Mouse (Mus musculus) heart, embryonic 13.5 days (tissue): ENCODE measurements around the gene Glul. TPM values are rescaled to one million over a fixed set of nuclear protein-coding genes. Genes with fewer than 3 reads are reported as not detected.
A peak's percentile ranks its signal among the peaks of the same experiment; 100 is the strongest.
"Not testable (repeated sequence)": the region's sequence is repeated elsewhere in the genome, so short reads cannot be mapped to it uniquely, and the experiment has no call there.

Source experiments
- ATAC-seq: fragments of 200-750 bp; cut with Nextera tagmentation; 2 replicates; pipeline ENCODE4 v1.8.0; 2017; ENCODE audit warnings: moderate TSS enrichment; ENCODE audit not compliant: insufficient number of reproducible peaks, low FRiP score, low TSS enrichment; ENCODE audit errors: extremely low read depth
- H3K27ac ChIP-seq: fragments of 300-500 bp; sonication (generic); replicated peaks from 2 replicates; pipeline ENCODE4 v1.5.1; 2015; ENCODE audit warnings: moderate library complexity, mild to moderate bottlenecking, inconsistent platforms
- H3K27me3 ChIP-seq: fragments of 300-500 bp; sonication (generic); replicated peaks from 2 replicates; pipeline ENCODE4 v1.6.1; 2015; ENCODE audit warnings: mild to moderate bottlenecking, inconsistent platforms
- H3K36me3 ChIP-seq: fragments of 300-500 bp; sonication (generic); 2 replicates; pipeline ENCODE4 v1.6.1; 2015; ENCODE audit warnings: mild to moderate bottlenecking, inconsistent platforms
- H3K4me1 ChIP-seq: fragments of 300-500 bp; sonication (generic); 2 replicates; pipeline ENCODE4 v1.6.1; 2015; ENCODE audit warnings: inconsistent platforms
- H3K4me2 ChIP-seq: fragments of 300-500 bp; sonication (generic); 2 replicates; pipeline ENCODE4 v1.6.1; 2015; ENCODE audit warnings: inconsistent platforms, mild to moderate bottlenecking, moderate library complexity
- H3K4me3 ChIP-seq: fragments of 300-500 bp; sonication (generic); 2 replicates; pipeline ENCODE4 v1.5.1; 2015; ENCODE audit warnings: moderate library complexity, mild to moderate bottlenecking, inconsistent platforms
- H3K9ac ChIP-seq: fragments of 300-500 bp; sonication (generic); 2 replicates; pipeline ENCODE4 v1.6.1; 2015; ENCODE audit warnings: inconsistent platforms, mild to moderate bottlenecking, moderate library complexity
- H3K9me3 ChIP-seq: fragments of 300-500 bp; sonication (generic); 2 replicates; pipeline ENCODE4 v1.6.1; 2016; ENCODE audit warnings: inconsistent platforms
- WGBS: fragments of 180-500 bp; shearing (Covaris S2); methylation state at CpG from one replicate; pipeline ENCODE4 v1.1.7; 2015; ENCODE audit warnings: mixed read lengths; 5-methylcytosine and 5-hydroxymethylcytosine counted together
- polyA plus RNA-seq: library from polyadenylated mRNA; unstranded; fragments of >200 nt; fragmentation: Nextera tagmentation; extraction: Ambion mirVana; gene quantifications from 2 replicates; pipeline ENCODE4 v1.2.1, GENCODE M21; 2015

The Glul gene
- polyA plus RNA-seq, result 63.4 and 67.3 TPM in 2 replicates

DNA sequence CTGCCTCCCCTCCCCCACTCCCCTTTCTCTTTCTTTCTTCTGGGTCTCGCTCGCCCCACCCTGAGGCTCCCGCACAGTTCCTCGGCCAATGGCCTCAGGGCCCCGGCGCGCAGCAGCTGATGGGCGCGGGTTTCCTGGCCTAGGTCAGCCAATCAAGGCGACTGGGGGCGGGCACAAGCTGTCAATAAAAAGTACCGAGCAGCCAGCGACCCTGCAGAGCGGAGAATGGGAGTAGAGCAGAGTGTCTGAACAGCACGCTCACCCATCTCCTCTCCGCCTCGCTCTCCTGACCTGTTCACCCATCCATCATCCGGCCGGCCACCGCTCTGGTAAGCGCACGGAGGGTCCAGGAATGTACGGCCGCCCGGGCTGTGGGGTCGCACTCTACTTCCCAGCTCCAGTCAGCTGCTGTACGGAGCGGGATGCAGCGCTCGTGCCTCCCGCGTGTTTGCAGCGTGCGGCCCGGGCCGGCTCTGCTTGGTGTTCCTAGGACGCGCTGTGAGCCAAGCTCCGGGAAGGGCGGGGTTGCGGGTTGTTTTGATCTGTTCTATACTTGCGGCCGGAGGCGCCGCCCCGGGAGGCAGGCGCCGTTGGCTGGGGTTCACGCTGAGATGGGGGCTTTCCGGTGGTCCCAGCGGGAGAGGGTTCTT lies at the start of gene Glul, which contains the start of gene Teddm2:
Gene Glul, plus strand, starts transcription at position 214 of the 650 bp plus-strand sequence.
Gene Teddm2, minus strand, starts transcription at position 498 of the 650 bp plus-strand sequence.
- no peaks in the 10 kb centered on the region for H3K9me3 ChIP-seq
- peaks cover 36% of the 10 kb centered on the region for H3K4me1 ChIP-seq
- peak within 1 kb of the TSS; percentile 79 for H3K4me3 ChIP-seq
- peak within 1 kb of the TSS; percentile 97 for H3K27ac ChIP-seq
- no peaks in the 10 kb centered on the region for H3K27me3 ChIP-seq
- peak; percentile 89 for ATAC-seq
- peak within 1 kb of the TSS; percentile 94 for H3K9ac ChIP-seq
- peaks cover 24% of the 10 kb centered on the region for H3K36me3 ChIP-seq
- peak within 1 kb of the TSS; percentile 87 for H3K4me2 ChIP-seq
- 1% methylated on average over 50 of the region's 51 CpGs for WGBS

DNA sequence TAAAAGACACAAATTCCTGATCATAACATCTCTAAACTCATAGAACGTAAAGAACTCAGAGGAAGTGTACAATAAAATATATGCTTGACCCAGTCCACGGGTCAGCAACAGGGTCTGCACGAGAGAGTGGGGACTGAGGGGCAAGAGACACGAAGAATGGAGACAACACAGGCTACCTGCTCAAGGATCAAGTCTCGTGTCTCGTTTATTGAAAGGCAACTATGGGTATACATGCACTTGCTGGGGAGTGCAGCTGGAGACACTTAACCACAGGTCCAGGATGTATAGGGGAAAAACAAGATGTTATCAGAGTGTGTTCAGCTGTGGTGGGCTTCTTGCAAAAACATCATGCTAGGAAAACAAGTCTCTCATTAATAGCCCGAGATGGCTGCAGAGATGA lies 47.0 kb upstream of the Glul start:
- not testable (repeated sequence) for ATAC-seq, H3K4me1 ChIP-seq, H3K4me2 ChIP-seq, H3K27ac ChIP-seq, H3K27me3 ChIP-seq, H3K9me3 ChIP-seq, H3K9ac ChIP-seq, H3K36me3 ChIP-seq, H3K4me3 ChIP-seq
- 70% methylated on average over 7 of the region's 7 CpGs for WGBS

DNA sequence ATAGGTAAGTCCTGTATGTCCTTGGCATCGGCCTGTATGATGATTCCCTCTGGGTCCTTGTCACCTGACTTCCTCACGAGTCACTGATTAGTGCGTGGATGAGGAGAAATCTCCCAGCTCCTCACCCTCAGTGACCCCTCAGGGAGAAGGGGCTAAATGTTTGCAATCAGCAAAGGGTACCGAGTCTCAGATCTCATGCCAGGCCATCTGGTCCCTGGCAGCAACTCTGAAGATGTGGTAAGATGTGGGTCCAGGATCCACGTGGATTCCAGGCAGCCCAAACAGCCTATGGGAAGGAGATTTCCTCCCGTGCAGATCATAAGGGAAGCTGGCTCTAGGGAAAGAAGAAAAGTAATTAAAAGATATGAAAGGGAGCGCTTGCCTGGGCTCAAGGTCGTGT lies 43.8 kb upstream of the Glul start:
- H3K9ac ChIP-seq, result no peak overlapping the region
- H3K4me1 ChIP-seq, result no peaks in the 10 kb centered on the region
- no peak overlapping the region for H3K4me2 ChIP-seq
- no peaks in the 10 kb centered on the region for H3K36me3 ChIP-seq
- no peak for ATAC-seq
- H3K4me3 ChIP-seq, result no peak overlapping the region
- no peak overlapping the region for H3K27ac ChIP-seq
- no peaks in the 10 kb centered on the region for H3K9me3 ChIP-seq
- no peaks in the 10 kb centered on the region for H3K27me3 ChIP-seq
- WGBS, result 69% methylated on average over 8 of the region's 8 CpGs

DNA sequence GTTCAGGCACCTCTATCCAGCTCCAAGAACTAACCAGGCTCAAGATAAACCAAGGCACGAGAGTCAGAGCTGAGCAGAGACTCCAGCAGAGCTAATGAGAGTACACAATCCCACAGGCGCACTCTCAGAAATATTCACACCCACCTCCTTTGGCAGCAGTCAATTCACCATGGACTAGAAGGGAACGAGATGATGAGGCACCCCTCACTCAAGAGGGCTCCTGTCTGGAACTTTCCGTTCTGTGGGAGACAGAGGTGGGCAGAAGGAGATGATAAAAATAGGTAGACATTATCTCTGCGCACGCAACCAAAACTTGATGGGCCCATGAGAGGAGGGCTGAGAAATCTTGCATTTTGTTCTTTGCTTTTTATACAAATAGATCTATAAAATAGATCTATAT lies 25.7 kb upstream of the Glul start, which contains the start of gene Teddm1b:
Gene Teddm1b, plus strand, starts transcription at position 301 of the 400 bp plus-strand sequence.
- 74% methylated on average over 6 of the region's 6 CpGs for WGBS

DNA sequence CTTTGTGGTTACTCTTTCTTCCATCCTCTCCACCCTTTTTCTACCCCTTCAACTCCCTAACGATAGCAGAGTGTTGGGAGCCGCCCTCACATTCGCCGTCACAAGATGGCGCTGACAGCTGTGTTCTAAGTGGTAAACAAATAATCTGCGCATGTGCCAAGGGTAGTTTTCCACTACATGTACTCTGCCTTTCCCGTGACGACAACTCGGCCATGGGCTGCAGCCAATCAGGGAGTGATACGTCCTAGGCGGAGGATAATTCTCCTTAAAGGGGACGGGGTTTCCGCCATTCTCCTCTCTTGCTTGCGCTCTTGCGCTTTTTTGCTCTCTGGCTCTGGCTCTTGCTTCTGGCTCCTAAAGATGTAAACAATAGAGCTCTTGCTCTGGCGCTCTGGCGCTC lies 19.4 kb upstream of the Glul start:
- H3K36me3 ChIP-seq, H3K27me3 ChIP-seq, ATAC-seq, H3K4me2 ChIP-seq, H3K9ac ChIP-seq, H3K9me3 ChIP-seq, H3K27ac ChIP-seq, H3K4me1 ChIP-seq, H3K4me3 ChIP-seq: not testable (repeated sequence)
- 91% methylated on average over 17 of the region's 17 CpGs for WGBS

More for the DNA sequence above, 25.7 kb upstream of the Glul start, which contains the start of gene Teddm1b:
- Histone ChIP-seq H3K27ac (no peak within 1 kb of the TSS), H3K4me1 (no peaks in the 10 kb centered on the region), H3K36me3 (no peaks in the 10 kb centered on the region), H3K9ac (no peak within 1 kb of the TSS), H3K9me3 (no peaks in the 10 kb centered on the region), H3K4me3 (no peak within 1 kb of the TSS), H3K27me3 (no peaks in the 10 kb centered on the region), H3K4me2 (no peak within 1 kb of the TSS)
- ATAC-seq, result no peak

DNA sequence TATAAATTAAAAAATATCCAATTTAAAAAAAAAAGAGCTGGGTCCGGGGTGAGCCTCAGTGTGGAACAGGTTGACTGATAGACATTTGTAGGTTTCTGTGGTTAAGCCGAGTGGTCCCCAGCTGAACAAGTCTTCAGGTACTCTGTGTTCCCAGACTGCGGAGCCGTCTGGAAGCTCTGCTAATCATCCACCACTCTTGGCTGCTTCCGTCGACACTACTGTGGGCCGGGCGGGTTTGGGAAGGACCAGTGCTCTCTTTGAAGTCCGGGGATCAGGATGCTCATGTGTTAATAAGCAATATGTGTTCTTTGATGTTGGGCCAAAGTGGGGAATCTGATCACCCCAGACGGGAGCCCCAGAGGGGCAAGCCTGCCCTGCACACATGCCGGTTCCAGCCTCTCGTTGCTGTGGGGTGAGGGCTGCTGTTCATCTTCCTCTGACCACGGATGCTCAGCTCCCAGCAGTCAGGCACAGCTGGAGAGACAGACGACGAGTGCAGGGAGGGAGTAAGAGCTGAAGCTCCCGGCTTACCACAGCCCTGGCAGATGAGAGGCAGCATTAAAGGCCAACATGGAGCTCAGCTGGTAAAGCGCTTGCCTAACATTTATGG lies 13.6 kb upstream of the Glul start:
- H3K27ac ChIP-seq, result no peak overlapping the region
- no peak overlapping the region for H3K4me2 ChIP-seq
- WGBS, result 26% methylated on average over 17 of the region's 17 CpGs
- no peak overlapping the region for H3K4me3 ChIP-seq
- no peaks in the 10 kb centered on the region for H3K36me3 ChIP-seq
- no peak for ATAC-seq
- no peak overlapping the region for H3K9ac ChIP-seq
- no peaks in the 10 kb centered on the region for H3K9me3 ChIP-seq
- 0 out of 2 replicates have a peak, but pooled peaks cover 9% of the 10 kb centered on the region for H3K27me3 ChIP-seq
- no peaks in the 10 kb centered on the region for H3K4me1 ChIP-seq

DNA sequence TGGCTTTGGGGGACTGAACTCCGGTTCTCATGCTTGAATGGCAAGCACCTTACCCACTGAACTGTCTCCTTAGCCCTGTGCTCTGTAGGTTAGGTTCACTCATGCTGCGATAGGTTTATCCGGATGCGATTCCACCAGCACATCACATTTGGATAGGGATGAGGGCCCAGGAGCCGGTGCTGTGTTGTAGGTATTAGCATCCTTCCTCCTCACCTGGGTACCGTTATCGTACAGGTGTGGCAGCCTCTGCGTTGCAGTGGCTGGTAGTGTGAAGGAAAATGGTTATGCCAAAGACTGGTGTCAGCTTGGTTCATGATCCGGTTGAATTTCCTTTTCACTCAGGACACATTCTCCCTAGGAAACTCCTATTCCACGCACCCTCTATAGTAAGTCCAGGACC lies 9.6 kb upstream of the Glul start:
- H3K4me2 ChIP-seq, result no peak overlapping the region
- 91% methylated on average over 10 of the region's 10 CpGs for WGBS
- no peak overlapping the region for H3K27ac ChIP-seq
- H3K36me3 ChIP-seq, result no peaks in the 10 kb centered on the region
- peaks cover 22% of the 10 kb centered on the region for H3K27me3 ChIP-seq
- no peak for ATAC-seq
- no peaks in the 10 kb centered on the region for H3K4me1 ChIP-seq
- no peak overlapping the region for H3K4me3 ChIP-seq
- H3K9ac ChIP-seq, result no peak overlapping the region
- H3K9me3 ChIP-seq, result no peaks in the 10 kb centered on the region

DNA sequence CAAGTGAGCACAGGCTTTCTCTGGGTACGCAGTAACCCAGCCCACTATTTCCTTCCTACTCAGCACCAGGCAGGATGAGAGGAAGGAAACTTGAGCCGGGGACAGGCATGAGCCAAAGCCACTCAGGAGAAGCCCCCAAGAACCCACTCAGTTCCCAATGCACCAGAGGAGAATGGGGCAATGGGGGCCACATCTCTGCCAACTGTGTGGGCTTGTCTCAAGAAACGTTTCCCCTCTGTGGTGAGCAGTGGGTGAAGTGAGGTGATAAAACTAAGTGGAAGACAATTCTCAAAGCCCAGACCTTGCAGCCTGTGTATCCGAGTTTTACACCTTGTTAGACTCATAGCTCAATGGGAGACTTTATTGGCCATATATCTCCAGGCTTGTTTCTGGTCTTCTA lies 8.3 kb upstream of the Glul start, which contains the start of gene Teddm1a:
Gene Teddm1a, plus strand, starts transcription at position 301 of the 400 bp plus-strand sequence.
- no peaks in the 10 kb centered on the region for H3K4me1 ChIP-seq
- 48% methylated on average over 4 of the region's 4 CpGs for WGBS
- no peak for ATAC-seq
- H3K9me3 ChIP-seq, result no peaks in the 10 kb centered on the region
- H3K9ac ChIP-seq, result no peak within 1 kb of the TSS
- H3K4me3 ChIP-seq, result no peak within 1 kb of the TSS
- no peak within 1 kb of the TSS for H3K27ac ChIP-seq
- no peak within 1 kb of the TSS for H3K4me2 ChIP-seq
- H3K27me3 ChIP-seq, result peaks cover 22% of the 10 kb centered on the region
- H3K36me3 ChIP-seq, result no peaks in the 10 kb centered on the region

DNA sequence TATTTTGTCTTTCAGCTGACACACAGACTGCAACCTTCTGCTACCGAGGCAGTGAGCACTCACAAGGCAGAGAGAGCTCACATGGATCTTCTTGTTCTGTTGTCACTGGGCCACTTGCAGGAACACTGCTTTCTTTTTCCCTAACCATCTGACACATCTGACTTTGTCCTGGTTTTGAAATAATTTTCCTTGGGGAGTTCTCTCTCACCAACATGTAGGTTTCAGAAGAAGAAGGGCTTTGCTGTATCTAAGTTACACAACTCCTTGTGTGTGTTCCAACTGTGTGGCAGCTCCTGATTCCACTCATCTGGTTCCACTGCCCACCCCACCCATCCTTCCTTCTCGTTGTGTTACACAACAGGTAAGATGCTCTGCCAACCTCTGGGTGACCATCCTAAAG lies 6.0 kb upstream of the Glul start:
- Histone ChIP-seq H3K4me1 (peaks cover 15% of the 10 kb centered on the region), H3K4me2 (no peak overlapping the region), H3K27me3 (peaks cover 18% of the 10 kb centered on the region), H3K4me3 (no peak overlapping the region), H3K9me3 (no peaks in the 10 kb centered on the region), H3K27ac (no peak overlapping the region), H3K9ac (no peak overlapping the region), H3K36me3 (no peaks in the 10 kb centered on the region)
- 62% methylated on average over 2 of the region's 2 CpGs for WGBS
- no peak for ATAC-seq

DNA sequence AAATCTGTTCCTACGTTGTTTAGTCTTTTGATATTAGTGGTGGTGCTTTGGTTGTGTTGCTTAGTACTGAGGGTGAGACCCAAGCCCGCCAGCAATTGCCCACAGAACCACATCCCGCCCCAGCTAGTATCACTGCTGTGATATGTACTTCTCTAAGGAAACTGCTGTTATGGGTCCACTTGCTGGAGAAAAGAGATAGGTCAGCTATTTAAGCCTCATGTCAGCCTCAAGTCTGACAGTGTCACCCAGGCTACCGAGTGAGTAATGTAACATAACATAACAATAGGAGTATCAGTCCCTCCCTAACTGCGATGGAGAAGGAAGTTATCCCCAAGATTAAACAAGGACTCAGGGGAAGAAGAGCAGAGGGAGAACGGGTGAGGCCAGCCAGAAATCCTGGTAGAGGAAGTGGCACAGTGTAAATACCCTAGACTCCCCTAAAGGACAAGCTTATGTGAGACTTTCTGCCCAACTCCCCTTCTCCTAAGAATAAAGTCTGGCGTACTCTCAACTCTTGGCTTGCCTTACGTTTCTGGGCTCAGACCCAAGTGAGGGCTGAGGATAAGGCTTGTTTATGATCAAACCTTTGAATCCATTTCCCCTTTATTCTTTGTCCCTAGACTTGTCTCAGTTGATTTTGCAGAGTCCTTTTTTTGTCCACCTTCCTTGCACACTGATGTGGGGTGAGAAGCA lies 5.4 kb upstream of the Glul start:
- no peak for ATAC-seq
- Histone ChIP-seq H3K36me3 (no peaks in the 10 kb centered on the region), H3K4me1 (peaks cover 21% of the 10 kb centered on the region), H3K4me2 (no peak overlapping the region), H3K27ac (no peak overlapping the region), H3K4me3 (no peak overlapping the region), H3K9ac (no peak overlapping the region), H3K27me3 (peaks cover 18% of the 10 kb centered on the region), H3K9me3 (no peaks in the 10 kb centered on the region)
- 42% methylated on average over 8 of the region's 8 CpGs for WGBS

DNA sequence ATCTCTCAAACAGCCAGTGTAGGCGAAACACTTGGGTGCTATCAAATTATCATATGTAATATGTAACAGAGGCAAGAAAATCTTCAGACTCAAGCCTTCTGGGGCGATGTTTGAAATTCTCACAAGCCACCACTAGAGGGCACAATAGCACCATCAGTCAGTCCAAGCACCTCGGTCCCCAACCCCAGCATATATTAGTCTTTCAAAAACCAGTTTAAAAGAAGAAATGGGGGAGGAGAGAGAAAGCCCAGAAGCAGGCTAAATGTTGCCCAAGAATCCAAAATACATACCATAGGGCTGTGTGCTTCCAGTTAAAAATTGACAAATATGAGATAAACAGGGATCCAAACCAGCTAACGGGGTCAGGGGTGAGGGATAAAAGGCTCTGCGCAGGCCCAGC lies 4.8 kb upstream of the Glul start:
- H3K36me3 ChIP-seq, result no peaks in the 10 kb centered on the region
- no peaks in the 10 kb centered on the region for H3K9me3 ChIP-seq
- no peak overlapping the region for H3K4me2 ChIP-seq
- 34% methylated on average over 5 of the region's 5 CpGs for WGBS
- no peak overlapping the region for H3K4me3 ChIP-seq
- no peak for ATAC-seq
- no peak overlapping the region for H3K9ac ChIP-seq
- H3K27ac ChIP-seq, result no peak overlapping the region
- peaks cover 21% of the 10 kb centered on the region for H3K4me1 ChIP-seq
- peaks cover 18% of the 10 kb centered on the region for H3K27me3 ChIP-seq
